Mouse (Mus musculus): ENCODE measurements around the gene Pigk. TPM values are rescaled to one million over a fixed set of nuclear protein-coding genes. Genes with fewer than 3 reads are reported as not detected.
A peak's percentile ranks its signal among the peaks of the same experiment; 100 is the strongest.

Pigk gene
- polyA plus RNA-seq, 1 experiment from 2014 or later, result 55.8 TPM

DNA sequence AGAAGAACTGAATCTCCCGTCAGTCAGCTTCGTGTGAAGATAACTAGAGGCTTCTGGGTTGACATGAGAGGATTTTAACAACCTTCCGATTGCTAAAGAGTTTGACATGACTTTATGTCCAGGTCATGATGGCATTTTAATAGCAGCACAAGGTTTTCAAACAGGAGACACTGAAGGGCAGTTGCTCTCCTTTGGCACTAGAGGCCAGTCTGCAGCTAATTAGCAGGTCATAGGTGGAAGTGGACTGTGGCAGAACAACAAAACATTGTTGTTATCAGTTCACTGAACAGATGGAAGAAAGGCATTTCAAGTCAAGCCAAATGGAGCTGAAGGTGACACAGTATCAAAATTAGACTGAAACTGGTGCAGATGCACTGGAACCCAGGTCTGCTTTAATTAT is 4.0 kb upstream of the Pigk start:
- no peaks in the 10 kb centered on the region for H3K36me3 ChIP-seq (ENCODE audit: control insufficient read depth, insufficient read depth, low read length)
- DNase-seq (ENCODE audit: low spot score) (no peak), ATAC-seq (ENCODE audit: low read depth) (no peak)
- no peaks in the 10 kb centered on the region for H3K27me3 ChIP-seq (replicated peaks; ENCODE audit: control insufficient read depth, insufficient read depth, low read length)
- no peak overlapping the region for H3K4me3 ChIP-seq (ENCODE audit: low read depth, low read length)
- WGBS, result 46% methylated on average over 3 of the region's 3 CpGs
- H3K9ac ChIP-seq (ENCODE audit: low read depth, low read length), result no peak overlapping the region
- 0 out of 2 replicates have a peak, but pooled peaks cover 2% of the 10 kb centered on the region for H3K4me1 ChIP-seq (ENCODE audit: control insufficient read depth, insufficient read depth, low read length)
- no peak overlapping the region for H3K27ac ChIP-seq (replicated peaks; ENCODE audit: low read depth, low read length)
- no peaks in the 10 kb centered on the region for H3K9me3 ChIP-seq (ENCODE audit: control insufficient read depth, low read length)
- H3K4me2 ChIP-seq (ENCODE audit: low read depth, low read length), result no peak overlapping the region

DNA sequence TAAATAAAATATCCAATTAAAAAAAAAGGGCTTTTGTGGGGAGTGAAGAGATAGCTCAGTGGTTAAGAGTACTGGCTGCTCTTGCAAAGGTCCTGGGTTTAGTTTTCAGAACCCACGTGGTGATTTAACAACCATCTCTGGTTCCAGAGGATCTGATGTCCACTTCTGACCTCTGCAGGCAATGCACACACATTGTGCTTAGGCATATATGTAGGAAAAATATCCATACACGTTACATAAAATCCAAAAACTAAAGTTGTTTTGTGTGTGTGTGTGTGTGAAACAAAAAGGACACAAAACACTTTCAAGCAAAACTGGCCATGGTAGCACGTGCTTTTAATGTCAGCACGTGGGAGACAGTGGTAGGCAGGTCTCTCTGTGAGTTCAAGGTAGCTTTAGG is 943 bp upstream of the Pigk start:
- Histone ChIP-seq H3K36me3 (ENCODE audit: control insufficient read depth, insufficient read depth, low read length) (no peaks in the 10 kb centered on the region), H3K9me3 (ENCODE audit: control insufficient read depth, low read length) (no peaks in the 10 kb centered on the region), H3K9ac (ENCODE audit: low read depth, low read length) (no peak overlapping the region), H3K27ac (replicated peaks; ENCODE audit: low read depth, low read length) (no peak overlapping the region), H3K4me2 (ENCODE audit: low read depth, low read length) (no peak overlapping the region), H3K27me3 (replicated peaks; ENCODE audit: control insufficient read depth, insufficient read depth, low read length) (no peaks in the 10 kb centered on the region), H3K4me1 (ENCODE audit: control insufficient read depth, insufficient read depth, low read length) (0 out of 2 replicates have a peak, but pooled peaks cover 2% of the 10 kb centered on the region), H3K4me3 (ENCODE audit: low read depth, low read length) (no peak overlapping the region)
- ATAC-seq (ENCODE audit: low read depth), result no peak
- DNase-seq (ENCODE audit: low spot score), result no peak
- WGBS, result 77% methylated on average over 4 of the region's 4 CpGs

DNA sequence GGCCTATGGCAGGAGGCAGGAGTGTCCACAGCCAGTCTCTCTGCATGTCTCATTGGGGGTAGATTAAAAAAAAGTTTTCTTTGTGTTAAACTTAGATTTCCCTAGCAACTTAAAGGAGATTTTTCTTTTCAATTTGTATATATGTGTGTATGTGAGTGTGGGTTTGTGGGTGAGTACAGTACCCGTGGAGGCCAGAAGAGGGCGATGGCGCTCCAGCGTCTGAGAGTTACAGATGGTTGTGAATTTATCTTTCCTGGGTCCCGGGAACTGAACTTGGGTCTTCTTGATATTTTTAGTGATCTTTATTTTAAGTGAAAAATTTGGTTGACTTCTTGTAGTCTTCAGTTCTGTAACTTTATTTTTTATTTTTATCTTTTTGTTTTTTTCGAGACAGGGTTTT is 7.4 kb downstream of the Pigk start:
- ATAC-seq (ENCODE audit: low read depth) (no peak), DNase-seq (ENCODE audit: low spot score) (no peak)
- H3K9ac ChIP-seq (ENCODE audit: low read depth, low read length), result no peak overlapping the region
- peaks cover 16% of the 10 kb centered on the region; the same call in 1 of the 2 replicates for H3K36me3 ChIP-seq (ENCODE audit: control insufficient read depth, insufficient read depth, low read length)
- H3K4me3 ChIP-seq (ENCODE audit: low read depth, low read length), result no peak overlapping the region
- no peaks in the 10 kb centered on the region for H3K9me3 ChIP-seq (ENCODE audit: control insufficient read depth, low read length)
- H3K27ac ChIP-seq (replicated peaks; ENCODE audit: low read depth, low read length), result no peak overlapping the region
- no peak overlapping the region for H3K4me2 ChIP-seq (ENCODE audit: low read depth, low read length)
- 77% methylated on average over 6 of the region's 6 CpGs for WGBS
- H3K4me1 ChIP-seq (ENCODE audit: control insufficient read depth, insufficient read depth, low read length), result no peaks in the 10 kb centered on the region
- H3K27me3 ChIP-seq (replicated peaks; ENCODE audit: control insufficient read depth, insufficient read depth, low read length), result no peaks in the 10 kb centered on the region

DNA sequence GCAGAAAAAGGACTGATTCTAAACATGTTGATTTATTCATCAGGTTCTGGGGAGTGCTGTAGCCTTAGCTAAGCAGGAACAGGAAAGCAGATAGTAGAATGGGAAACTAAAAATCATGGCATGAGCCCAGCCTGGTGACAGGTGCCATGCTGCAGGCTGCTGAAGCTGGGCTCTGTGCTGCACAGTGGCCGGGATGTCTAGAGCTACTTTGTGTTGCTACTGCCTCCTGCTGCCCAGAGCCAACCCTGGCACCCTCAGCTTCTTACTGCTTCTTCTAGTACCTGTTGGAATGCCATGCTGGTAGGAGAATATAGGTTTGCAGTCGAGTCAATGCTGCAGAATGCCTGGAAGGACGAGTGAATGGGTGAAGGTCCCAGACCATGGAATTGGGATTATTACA is 8.9 kb downstream of the Pigk start:
- Histone ChIP-seq H3K27me3 (replicated peaks; ENCODE audit: control insufficient read depth, insufficient read depth, low read length) (no peaks in the 10 kb centered on the region), H3K9ac (ENCODE audit: low read depth, low read length) (no peak overlapping the region), H3K4me3 (ENCODE audit: low read depth, low read length) (no peak overlapping the region), H3K27ac (replicated peaks; ENCODE audit: low read depth, low read length) (no peak overlapping the region), H3K4me2 (ENCODE audit: low read depth, low read length) (no peak overlapping the region), H3K4me1 (ENCODE audit: control insufficient read depth, insufficient read depth, low read length) (no peaks in the 10 kb centered on the region), H3K9me3 (ENCODE audit: control insufficient read depth, low read length) (no peaks in the 10 kb centered on the region), H3K36me3 (ENCODE audit: control insufficient read depth, insufficient read depth, low read length) (peaks cover 16% of the 10 kb centered on the region; the same call in 1 of the 2 replicates)
- no peak for DNase-seq (ENCODE audit: low spot score)
- ATAC-seq (ENCODE audit: low read depth), result 0 out of 2 replicates have a peak, but pooled peaks have one; percentile 50
- 67% methylated on average over 3 of the region's 3 CpGs for WGBS

DNA sequence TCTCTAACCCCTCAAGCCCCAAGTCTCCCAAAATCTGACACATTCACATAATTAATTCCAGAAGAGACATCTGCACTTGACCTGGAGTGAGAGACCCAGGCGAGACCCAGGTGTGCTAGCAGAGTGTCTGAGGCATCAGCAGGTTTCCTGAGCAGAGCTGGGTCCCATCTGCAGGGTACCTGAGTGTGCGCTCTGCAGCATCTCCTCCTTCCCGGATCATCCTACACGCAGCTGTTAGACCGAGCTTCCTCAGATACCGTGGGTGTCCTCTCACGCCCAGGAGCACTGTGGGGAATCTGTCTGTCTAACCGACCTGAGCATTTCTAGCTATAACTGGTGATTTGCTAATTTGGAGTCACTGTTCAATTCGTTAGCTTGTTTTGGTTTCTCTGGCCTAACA is 10.5 kb downstream of the Pigk start:
- Histone ChIP-seq H3K36me3 (ENCODE audit: control insufficient read depth, insufficient read depth, low read length) (peaks cover 16% of the 10 kb centered on the region; the same call in 1 of the 2 replicates), H3K27ac (replicated peaks; ENCODE audit: low read depth, low read length) (no peak overlapping the region), H3K27me3 (replicated peaks; ENCODE audit: control insufficient read depth, insufficient read depth, low read length) (no peaks in the 10 kb centered on the region), H3K4me3 (ENCODE audit: low read depth, low read length) (no peak overlapping the region), H3K4me1 (ENCODE audit: control insufficient read depth, insufficient read depth, low read length) (no peaks in the 10 kb centered on the region), H3K4me2 (ENCODE audit: low read depth, low read length) (no peak overlapping the region), H3K9ac (ENCODE audit: low read depth, low read length) (no peak overlapping the region), H3K9me3 (ENCODE audit: control insufficient read depth, low read length) (no peaks in the 10 kb centered on the region)
- no peak for ATAC-seq (ENCODE audit: low read depth)
- no peak for DNase-seq (ENCODE audit: low spot score)
- 86% methylated on average over 9 of the region's 9 CpGs for WGBS

DNA sequence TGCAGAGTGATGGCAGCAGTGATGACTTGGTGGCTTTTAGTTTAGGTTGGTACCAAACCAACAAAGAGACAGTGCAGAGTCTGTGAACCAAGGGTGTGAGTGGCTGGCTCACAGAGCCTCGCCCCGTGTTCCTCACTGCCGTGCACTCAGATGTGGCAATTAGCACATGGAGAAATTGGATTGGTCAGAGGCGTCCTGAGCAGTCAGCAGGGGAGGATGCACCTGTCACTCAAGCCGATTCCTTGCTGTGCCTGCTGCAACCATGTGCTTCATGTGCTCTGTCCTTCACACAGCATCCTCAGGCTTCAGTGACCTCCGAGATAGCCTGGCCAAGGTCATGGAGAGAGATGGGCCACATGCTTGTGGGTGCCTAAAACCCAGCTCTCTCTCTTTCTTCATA is 14.3 kb downstream of the Pigk start:
- ATAC-seq (ENCODE audit: low read depth), result no peak
- no peak for DNase-seq (ENCODE audit: low spot score)
- no peaks in the 10 kb centered on the region for H3K4me1 ChIP-seq (ENCODE audit: control insufficient read depth, insufficient read depth, low read length)
- no peaks in the 10 kb centered on the region for H3K9me3 ChIP-seq (ENCODE audit: control insufficient read depth, low read length)
- no peak overlapping the region for H3K27ac ChIP-seq (replicated peaks; ENCODE audit: low read depth, low read length)
- no peak overlapping the region for H3K9ac ChIP-seq (ENCODE audit: low read depth, low read length)
- no peak overlapping the region for H3K4me2 ChIP-seq (ENCODE audit: low read depth, low read length)
- peaks cover 7% of the 10 kb centered on the region; the same call in 1 of the 2 replicates for H3K36me3 ChIP-seq (ENCODE audit: control insufficient read depth, insufficient read depth, low read length)
- no peaks in the 10 kb centered on the region for H3K27me3 ChIP-seq (replicated peaks; ENCODE audit: control insufficient read depth, insufficient read depth, low read length)
- WGBS, result 61% methylated on average over 6 of the region's 6 CpGs
- no peak overlapping the region for H3K4me3 ChIP-seq (ENCODE audit: low read depth, low read length)

DNA sequence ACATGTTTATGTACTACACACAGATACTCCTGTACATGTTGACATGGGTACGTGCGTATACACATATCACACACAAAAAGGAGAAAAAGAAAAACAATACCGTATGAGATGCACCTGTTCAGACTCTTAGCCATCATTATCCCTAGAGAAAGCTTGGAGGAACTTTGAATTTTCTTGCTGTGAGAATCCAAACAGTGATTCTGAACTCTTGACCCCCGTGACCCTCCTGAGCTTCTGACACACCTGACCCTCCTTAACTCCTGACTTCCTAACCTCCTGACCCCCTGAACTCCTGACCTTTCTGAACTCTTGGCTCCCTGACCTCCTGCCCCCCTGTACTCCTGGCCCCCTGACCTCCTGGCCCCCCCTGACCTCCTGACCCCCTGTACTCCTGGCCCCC is 19.1 kb downstream of the Pigk start:
- no peak overlapping the region for H3K27ac ChIP-seq (replicated peaks; ENCODE audit: low read depth, low read length)
- H3K9me3 ChIP-seq (ENCODE audit: control insufficient read depth, low read length), result no peaks in the 10 kb centered on the region
- 0 out of 2 replicates have a peak, but pooled peaks cover under 1% of the 10 kb centered on the region for H3K36me3 ChIP-seq (ENCODE audit: control insufficient read depth, insufficient read depth, low read length)
- no peaks in the 10 kb centered on the region for H3K27me3 ChIP-seq (replicated peaks; ENCODE audit: control insufficient read depth, insufficient read depth, low read length)
- DNase-seq (ENCODE audit: low spot score) (no peak), ATAC-seq (ENCODE audit: low read depth) (no peak)
- H3K9ac ChIP-seq (ENCODE audit: low read depth, low read length), result no peak overlapping the region
- H3K4me3 ChIP-seq (ENCODE audit: low read depth, low read length), result no peak overlapping the region
- H3K4me2 ChIP-seq (ENCODE audit: low read depth, low read length), result no peak overlapping the region
- no peaks in the 10 kb centered on the region for H3K4me1 ChIP-seq (ENCODE audit: control insufficient read depth, insufficient read depth, low read length)
- 93% methylated on average over 4 of the region's 4 CpGs for WGBS

DNA sequence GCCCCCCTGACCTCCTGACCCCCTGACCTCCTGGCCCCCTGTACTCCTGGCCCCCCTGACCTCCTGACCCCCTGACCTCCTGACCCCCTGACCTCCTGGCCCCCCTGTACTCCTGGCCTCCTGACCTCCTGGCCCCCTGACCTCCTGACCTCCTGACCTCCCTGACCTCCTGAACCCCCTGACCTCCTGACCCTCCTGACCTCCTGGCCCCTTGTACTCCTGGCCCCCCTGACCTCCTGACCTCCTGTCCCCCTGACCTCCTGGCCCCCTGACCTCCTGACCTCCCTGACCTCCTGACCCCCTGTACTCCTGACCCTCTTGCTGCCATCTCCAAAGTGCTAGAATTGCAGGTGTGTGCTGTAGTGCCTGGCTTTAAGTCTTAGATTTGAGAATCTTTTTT is 19.6 kb downstream of the Pigk start:
- no peak overlapping the region for H3K4me2 ChIP-seq (ENCODE audit: low read depth, low read length)
- 0 out of 2 replicates have a peak, but pooled peaks cover 5% of the 10 kb centered on the region for H3K36me3 ChIP-seq (ENCODE audit: control insufficient read depth, insufficient read depth, low read length)
- no peaks in the 10 kb centered on the region for H3K9me3 ChIP-seq (ENCODE audit: control insufficient read depth, low read length)
- ATAC-seq (ENCODE audit: low read depth) (no peak), DNase-seq (ENCODE audit: low spot score) (no peak)
- H3K27me3 ChIP-seq (replicated peaks; ENCODE audit: control insufficient read depth, insufficient read depth, low read length), result no peaks in the 10 kb centered on the region
- no peak overlapping the region for H3K9ac ChIP-seq (ENCODE audit: low read depth, low read length)
- no peaks in the 10 kb centered on the region for H3K4me1 ChIP-seq (ENCODE audit: control insufficient read depth, insufficient read depth, low read length)
- no peak overlapping the region for H3K4me3 ChIP-seq (ENCODE audit: low read depth, low read length)
- H3K27ac ChIP-seq (replicated peaks; ENCODE audit: low read depth, low read length), result no peak overlapping the region

DNA sequence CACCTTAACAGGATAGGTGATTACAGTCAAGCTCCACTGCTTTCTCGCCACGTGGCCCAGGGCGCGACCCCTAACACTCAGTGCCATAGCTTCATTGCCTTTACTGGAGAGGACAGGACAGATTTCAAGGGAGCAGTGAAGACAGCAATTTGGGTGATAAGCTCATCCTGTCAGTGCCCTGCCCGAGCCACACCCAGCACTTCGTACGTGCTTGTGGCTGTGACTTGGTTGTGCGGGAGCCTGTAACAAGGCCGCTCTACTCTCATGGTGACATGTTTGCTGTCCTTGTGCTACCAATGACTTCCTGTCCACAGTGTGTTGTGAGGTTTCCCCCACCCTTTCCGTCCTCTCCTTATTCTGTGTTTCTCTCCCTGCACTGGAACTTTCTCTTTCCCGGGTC is 20.2 kb downstream of the Pigk start:
- 0 out of 2 replicates have a peak, but pooled peaks cover 7% of the 10 kb centered on the region for H3K36me3 ChIP-seq (ENCODE audit: control insufficient read depth, insufficient read depth, low read length)
- H3K4me1 ChIP-seq (ENCODE audit: control insufficient read depth, insufficient read depth, low read length), result no peaks in the 10 kb centered on the region
- no peaks in the 10 kb centered on the region for H3K27me3 ChIP-seq (replicated peaks; ENCODE audit: control insufficient read depth, insufficient read depth, low read length)
- no peak for DNase-seq (ENCODE audit: low spot score)
- H3K9ac ChIP-seq (ENCODE audit: low read depth, low read length), result no peak overlapping the region
- no peak overlapping the region for H3K4me2 ChIP-seq (ENCODE audit: low read depth, low read length)
- no peaks in the 10 kb centered on the region for H3K9me3 ChIP-seq (ENCODE audit: control insufficient read depth, low read length)
- H3K27ac ChIP-seq (replicated peaks; ENCODE audit: low read depth, low read length), result no peak overlapping the region
- ATAC-seq (ENCODE audit: low read depth), result no peak
- no peak overlapping the region for H3K4me3 ChIP-seq (ENCODE audit: low read depth, low read length)
- WGBS, result 91% methylated on average over 11 of the region's 11 CpGs
